Mouse (Mus musculus) cerebellum, adult (tissue): ENCODE data around the gene Hrc.
"Not testable (repeated sequence)": the region's sequence is repeated elsewhere in the genome, so short reads cannot be mapped to it uniquely, and the experiment has no call there.

ENCODE experiments used
- ATAC-seq: cut with Nextera tagmentation; 2 replicates; pipeline ENCODE4 v1.9.2; 2017; ENCODE audit warnings: mild to moderate bottlenecking, moderate library complexity, mixed read lengths; ENCODE audit not compliant: insufficient number of reproducible peaks, low FRiP score, low TSS enrichment

The Hrc gene

GRCm38 (mm10) chr7:45332685-45333425, 2.2 kb upstream of the Hrc start:
- ATAC-seq, result 0 out of 2 replicates have a peak, but pooled peaks have one; percentile 16

DNA sequence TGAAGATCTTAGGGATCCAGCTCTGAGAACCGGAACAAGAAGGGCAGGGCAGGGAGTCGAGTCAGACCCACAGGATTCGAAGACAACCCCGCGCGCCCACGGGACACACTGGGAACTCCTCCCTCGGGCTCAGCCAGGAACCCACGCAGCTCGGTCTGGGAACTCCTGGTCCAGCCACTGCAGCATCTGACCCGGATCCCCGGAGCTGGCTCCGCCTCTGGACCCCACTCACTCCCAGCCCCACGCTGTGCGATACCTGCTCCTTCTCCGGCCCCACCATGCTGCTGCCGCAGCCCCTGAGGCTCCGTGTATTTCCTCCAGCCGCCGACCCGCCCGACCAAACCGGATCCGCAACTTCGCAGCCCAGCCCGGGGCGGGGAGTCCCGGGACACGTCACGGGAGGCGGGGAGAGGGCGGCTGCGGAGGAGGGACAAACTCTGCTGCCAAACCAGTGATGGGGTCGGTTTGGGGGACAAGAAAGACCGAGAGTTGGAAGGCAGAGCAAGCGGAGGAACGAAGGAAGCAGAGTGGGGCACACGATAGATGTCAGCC, 1.6 kb upstream of the Hrc start, which contains the start of gene Trpm4:
Gene Trpm4, minus strand, starts transcription at position 350 of the 552 bp plus-strand sequence.
- ATAC-seq, result peak; percentile 51; the same call in 1 of the 2 replicates

GRCm38 (mm10) chr7:45334605-45335004, 485 bp upstream of the Hrc start:
- no peak for ATAC-seq

GRCm38 (mm10) chr7:45336319-45336718, 1.2 kb downstream of the Hrc start:
- ATAC-seq, result no peak

- ATAC-seq, result no peak
Measured at GRCm38 (mm10) chr7:45337469-45337868, 2.4 kb downstream of the Hrc start.

GRCm38 (mm10) chr7:45338161-45338911, 3.2 kb downstream of the Hrc start:
- no peak for ATAC-seq

GRCm38 (mm10) chr7:45339410-45340065, 4.4 kb downstream of the Hrc start:
- ATAC-seq, result peak; percentile 59; the same call in 1 of the 2 replicates

DNA sequence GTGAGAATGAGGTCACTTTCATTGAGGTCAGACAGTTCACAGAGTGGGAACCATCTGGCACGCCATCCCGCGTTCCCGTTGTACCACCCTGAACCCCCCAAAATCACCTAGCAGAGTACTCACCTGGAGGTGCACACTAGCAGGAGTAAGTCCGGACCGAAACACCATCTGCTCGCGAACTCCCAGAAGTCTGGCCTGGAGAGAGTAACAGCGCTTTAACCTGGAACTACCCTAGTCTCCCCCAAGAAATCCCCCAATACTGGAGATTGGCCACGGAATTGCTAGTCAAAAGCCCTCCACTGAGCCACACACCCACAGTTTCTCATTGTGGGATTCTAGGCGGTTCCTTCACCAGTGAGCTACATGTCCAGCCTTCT, 5.0 kb downstream of the Hrc start:
- no peak for ATAC-seq

DNA sequence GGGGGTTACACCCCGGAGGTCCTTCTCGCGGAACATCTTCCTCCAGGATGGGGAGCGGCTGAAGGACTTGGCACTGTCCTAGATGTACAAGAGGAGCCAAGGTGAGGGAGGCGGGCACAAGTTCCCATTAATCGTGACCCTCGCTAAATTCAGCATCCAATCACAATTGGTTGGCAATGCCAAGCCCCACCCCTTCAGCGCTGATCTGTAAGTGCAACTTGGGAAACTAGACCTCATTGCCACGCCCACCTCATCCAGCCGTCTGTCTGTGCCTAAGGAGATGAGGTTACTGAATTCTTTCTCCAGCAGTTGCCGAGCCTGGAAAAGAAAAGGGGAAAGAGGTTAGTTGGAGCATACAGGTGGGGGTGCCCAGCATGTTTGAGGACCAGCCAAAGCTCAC, 5.6 kb downstream of the Hrc start:
- no peak for ATAC-seq

- ATAC-seq, result 0 out of 2 replicates have a peak, but pooled peaks have one; percentile 17
Measured at GRCm38 (mm10) chr7:45341303-45341702, 6.2 kb downstream of the Hrc start.

DNA sequence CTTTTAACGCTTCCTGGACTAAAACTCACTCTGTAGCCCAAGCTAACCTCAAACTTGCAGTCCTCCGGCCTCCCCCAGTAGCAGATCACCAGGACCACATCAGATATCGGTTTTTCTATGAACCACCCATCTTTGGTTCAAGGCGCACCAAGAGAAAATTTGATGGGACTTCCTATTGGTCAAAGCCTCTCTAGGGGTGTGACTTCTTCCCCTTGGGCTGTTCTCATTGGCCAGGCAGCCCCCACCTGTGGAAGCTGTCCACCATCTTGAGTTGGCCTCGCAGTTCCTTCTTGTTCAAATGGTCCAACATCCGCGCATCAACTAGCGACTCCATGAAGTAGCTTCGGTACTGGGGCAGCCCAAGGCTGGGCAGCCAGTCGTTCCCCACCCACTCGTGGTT, 7.0 kb downstream of the Hrc start:
- no peak for ATAC-seq

GRCm38 (mm10) chr7:45343543-45343942, 8.5 kb downstream of the Hrc start:
- no peak for ATAC-seq

DNA sequence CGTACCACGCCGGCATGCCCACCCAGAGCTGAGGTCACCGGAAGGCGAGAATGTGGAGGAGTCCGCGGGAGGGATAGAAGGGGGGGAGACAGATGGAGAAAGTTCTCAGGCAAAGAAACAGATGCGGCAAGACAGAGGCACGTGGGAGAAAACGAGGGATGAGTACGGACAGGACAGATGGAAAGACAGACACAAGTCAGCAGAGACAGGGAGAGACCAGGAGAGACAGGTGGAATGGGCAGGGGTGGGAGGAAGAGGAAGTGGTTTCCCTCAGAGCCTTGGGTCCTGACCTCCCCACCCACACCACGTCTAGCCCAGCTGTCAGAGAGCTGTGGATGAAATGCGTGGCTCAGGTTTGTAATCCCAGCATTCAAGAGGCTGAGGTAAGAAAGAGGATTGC, 11.8 kb downstream of the Hrc start:
- no peak for ATAC-seq

GRCm38 (mm10) chr7:45353041-45353440, 18.0 kb downstream of the Hrc start:
- ATAC-seq, result no peak

DNA sequence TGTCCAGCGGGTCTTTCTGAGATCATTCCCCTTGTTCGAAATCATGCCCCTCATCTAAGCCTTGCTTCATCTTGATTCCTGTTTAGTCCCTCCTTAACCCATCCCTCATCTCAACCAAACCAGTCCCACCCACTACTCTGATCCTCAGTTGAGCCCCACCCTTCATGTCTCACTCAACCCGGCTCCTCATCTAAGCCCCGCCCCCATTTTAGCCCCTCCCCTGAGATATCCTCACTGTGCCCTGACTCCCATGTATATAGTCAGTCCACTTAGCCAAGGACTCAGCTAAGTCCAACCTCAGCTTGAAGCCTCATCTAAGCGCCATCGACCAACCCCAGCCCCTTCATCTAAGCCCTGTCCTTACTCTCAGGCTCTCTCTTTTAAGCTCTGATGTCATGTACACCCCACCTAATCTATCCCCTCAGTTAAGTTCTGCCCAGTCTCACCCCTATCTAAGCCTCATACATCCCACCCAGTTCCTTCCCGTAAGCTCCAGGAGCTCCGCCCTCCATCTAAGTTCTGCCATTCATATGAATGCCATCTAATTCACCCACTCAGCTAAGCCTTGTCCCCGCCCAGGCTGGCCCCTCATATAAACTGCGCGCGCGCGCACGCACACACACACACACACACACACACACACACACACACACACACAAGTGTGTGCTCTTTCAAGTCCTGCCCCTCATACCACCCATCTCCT, 20.4 kb downstream of the Hrc start:
- no peak for ATAC-seq

GRCm38 (mm10) chr7:45356087-45356486, 21.0 kb downstream of the Hrc start:
- ATAC-seq, result no peak

DNA sequence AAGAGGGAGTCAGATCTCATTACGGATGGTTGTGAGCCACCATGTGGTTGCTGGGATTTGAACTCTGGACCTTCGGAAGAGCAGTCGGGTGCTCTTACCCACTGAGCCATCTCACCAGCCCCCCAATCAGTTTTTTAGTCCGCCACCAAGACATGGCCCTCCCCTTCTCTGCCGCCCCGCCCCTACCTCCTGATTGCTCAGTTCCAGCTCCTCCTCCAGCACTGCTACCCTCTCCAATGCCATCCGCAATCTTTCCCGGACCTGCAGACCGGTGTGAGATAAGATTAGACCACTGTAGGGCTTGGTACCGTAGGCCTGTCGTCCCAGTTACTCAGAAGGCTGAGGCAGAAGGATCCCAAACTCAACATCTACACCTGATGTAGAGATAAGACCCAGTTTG, 24.0 kb downstream of the Hrc start:
- not testable (repeated sequence) for ATAC-seq

DNA sequence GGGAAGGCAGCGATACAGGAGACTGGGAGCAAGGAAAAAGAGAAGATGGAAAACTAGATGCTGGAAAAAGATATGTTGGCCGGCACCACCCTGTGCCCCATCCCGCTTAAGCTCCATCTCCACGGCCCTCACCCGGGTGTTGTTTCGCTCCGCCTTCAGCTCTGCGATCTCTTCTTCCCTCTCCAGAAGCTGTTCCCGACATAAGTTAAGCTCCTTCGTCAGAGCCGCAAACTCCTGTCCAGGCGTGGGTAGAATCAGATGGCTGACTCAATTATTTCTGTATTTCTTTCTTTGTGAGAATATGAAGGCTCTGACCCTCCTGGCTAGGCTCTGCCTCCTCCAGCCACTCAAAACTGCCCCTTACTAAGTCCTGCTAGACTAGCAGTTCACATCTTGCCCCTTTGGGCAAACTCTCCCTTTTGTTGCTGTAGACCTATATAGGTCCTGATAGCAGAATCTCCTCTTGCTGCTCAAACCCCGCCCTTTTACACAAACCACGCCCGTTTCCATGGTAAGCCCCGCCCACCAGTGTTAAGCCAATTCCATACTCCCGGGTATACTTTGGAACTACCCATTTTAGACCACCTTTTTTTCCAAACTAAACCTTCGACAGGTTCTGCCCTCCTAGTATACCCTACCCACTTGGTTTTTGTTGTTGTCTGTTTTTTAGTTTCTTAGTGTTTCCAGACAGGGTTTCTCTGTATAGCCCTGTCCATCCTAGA, 25.5 kb downstream of the Hrc start:
- no peak for ATAC-seq

DNA sequence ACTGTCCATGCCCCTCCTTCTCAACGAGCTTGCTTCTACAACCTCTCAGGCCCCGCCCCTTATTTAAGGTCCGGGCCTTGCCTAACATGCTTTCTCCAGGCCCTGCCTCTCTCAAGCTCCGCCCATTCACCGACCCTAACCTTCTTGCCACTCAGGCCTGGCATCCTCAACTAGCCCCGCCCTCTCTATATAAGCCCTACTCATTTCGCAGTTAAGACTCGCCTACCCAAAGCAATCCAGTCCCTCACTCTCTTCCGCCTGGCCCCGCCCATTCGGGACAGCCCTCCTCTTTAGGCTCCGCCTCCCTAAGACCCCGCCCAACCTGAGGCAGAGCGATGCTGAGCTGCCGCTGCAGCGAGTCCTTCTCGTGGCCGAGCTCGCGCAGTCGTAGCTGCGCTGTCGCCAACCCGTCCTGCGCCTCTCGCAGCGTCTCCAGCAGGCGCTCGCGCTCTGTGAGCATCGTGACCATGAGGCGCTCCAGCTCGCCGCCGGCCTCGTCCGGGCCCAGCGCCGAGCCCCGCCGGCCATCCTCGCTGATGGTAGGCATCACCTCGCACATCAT, 26.2 kb downstream of the Hrc start:
- peak; percentile 66 for ATAC-seq
